Mouse (Mus musculus) thymus, adult 2 months (tissue): ENCODE measurements around the gene Tnfrsf14.

Experiments
- CTCF ChIP-seq: fragments of 200-500 bp; IDR thresholded peaks from 2 replicates; pipeline ENCODE4 v1.5.1; 2012; ENCODE audit warnings: mild to moderate bottlenecking, control low read depth, low read length, moderate library complexity, borderline replicate concordance; ENCODE audit not compliant: control insufficient read depth, poor library complexity, insufficient read depth; ENCODE audit errors: extremely low read depth
- POLR2A ChIP-seq: fragments of 200-500 bp; IDR thresholded peaks from 2 replicates; pipeline ENCODE4 v1.6.1; 2012; ENCODE audit warnings: mild to moderate bottlenecking, low read length, control low read depth, moderate library complexity; ENCODE audit not compliant: control insufficient read depth, poor library complexity, insufficient read depth; ENCODE audit errors: extremely low read depth

- TF ChIP-seq CTCF (no peak), POLR2A (no peak)
Measured at GRCm38 (mm10) chr4:154960021-154960689, 31.8 kb upstream of the Tnfrsf14 start.
